Mouse (Mus musculus): ENCODE data around the gene Tcte2.

DNA sequence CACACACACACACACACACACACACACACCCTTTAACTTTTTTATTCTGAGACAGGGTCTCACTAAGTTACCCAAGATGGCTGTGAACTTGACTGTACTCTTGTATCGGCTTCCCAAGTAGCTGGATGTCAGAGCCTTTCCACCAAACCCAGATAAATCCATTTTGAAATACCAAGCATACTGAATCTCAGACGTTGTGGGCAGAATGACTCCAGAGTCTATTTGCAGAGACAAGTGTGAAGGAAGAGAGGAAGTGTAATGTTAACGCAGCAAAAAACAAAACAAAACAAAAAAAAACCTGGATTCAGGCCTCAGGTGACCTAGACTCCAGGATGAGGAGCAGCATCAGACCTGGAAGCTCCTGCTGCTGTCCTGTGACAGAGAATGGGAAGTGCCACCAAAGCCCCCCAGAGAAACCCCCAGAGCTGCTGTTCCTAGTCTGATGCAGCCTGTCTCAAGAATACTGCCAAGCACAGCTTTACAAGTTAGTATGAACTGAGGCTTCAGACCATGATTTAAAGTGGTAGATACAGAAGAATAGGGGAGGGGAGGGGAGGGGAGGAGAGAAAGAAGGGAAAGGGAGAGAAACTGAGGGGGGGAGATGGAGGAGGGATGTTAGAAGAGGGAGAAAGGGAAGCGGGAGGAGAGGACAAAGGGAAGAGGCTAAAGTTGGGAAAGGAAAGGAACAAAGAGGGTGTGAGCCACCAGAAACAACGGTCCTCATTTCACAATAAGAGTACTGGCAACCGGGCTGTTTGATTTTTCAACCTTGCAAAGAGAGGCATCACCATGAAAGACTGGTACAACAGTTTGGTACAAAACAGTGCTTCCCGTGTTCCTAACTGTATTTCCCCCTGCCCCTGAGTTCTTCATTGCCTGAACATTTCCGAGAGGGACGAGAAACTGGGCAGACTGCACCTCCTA lies 84.1 kb downstream of the Tcte2 start:
- no peak for TF ChIP-seq POLR2A (IDR thresholded peaks at IDR 0.05; ENCODE audit: borderline replicate concordance, low read depth, low read length)
- TF ChIP-seq CTCF (IDR thresholded peaks at IDR 0.05; ENCODE audit: low read depth, low read length): no peak
